Mouse (Mus musculus) layer of hippocampus, adult 9-10 months (tissue): ENCODE data around the gene Gtf2a1l.

Experiments
- DNase-seq: peaks from one replicate; pipeline ENCODE4 v3.0.0; 2022; ENCODE audit warnings: low spot score

Gtf2a1l gene

GRCm38 (mm10) chr17:88653375-88653769 is 15.1 kb upstream of the Gtf2a1l start:
- no peak for DNase-seq

- DNase-seq, result no peak
Measured at GRCm38 (mm10) chr17:88658510-88658909, 9.9 kb upstream of the Gtf2a1l start.

DNA sequence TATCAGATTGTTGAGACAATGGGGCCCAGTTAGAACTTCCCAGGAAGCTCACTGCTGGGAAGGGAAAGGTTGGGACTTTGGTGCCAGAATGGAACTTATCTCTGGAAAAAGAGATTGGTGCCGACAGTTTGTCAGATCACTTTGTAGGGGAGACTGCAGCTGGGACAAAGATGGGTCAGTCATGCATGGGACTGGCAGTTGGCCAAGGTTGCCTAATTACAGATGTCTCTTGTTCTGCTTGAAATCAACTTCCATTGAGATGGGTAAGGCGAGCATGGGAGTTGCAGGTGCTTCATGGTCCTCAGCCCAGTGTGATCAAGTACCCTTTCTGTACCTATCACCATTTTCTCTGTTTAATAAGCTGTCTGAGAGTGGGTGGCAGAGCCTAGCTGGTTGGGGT is 2.4 kb upstream of the Gtf2a1l start:
- DNase-seq, result no peak

DNA sequence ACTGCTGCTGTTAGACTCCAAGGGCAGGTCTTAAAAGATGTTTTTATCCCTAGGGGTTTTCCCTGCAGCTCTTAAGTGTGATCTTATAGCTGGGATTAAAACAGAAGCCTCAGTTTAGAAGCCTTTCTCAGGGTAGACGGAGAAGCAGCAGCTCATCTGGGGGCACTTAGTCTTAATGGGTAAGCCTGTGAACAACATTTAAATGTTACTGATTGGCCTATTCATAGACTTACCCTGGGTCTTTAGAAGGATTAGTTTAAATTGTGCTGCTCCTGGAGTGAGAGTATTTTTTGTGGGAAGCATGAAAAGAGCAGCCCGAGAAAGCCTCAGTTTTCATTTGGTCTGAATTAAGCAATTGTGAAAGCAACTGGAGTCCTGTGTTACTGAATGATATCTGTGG is 1.5 kb downstream of the Gtf2a1l start:
- no peak for DNase-seq

- DNase-seq, result no peak
Measured at GRCm38 (mm10) chr17:88670800-88671199, 2.3 kb downstream of the Gtf2a1l start.

GRCm38 (mm10) chr17:88675310-88676309 is 7.2 kb downstream of the Gtf2a1l start:
- peak; percentile 9 for DNase-seq

- DNase-seq, result no peak
Measured at GRCm38 (mm10) chr17:88688226-88688625, 19.8 kb downstream of the Gtf2a1l start.

GRCm38 (mm10) chr17:88696656-88697333 is 28.3 kb downstream of the Gtf2a1l start:
- no peak for DNase-seq

GRCm38 (mm10) chr17:88700901-88701300 is 32.4 kb downstream of the Gtf2a1l start:
- no peak for DNase-seq

DNA sequence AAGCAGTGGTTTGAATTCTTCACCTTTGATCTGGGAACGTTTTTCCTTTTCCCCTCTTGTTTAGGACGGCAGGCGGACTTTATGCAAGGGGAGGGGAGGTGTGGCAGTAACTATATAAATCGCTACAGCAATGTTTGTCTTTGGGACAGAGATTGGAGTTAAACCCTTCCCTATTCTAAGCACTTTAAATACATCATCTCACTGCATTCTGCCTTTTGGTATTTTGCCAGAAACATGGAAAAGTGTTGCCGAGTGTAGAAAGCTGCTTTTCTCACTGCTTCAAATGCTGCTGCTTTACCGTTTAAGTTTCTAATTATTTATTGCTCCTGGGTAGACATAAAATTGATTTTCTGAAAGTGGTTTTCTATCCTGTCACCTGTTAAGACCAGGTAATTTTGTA is 33.9 kb downstream of the Gtf2a1l start:
- DNase-seq, result no peak

GRCm38 (mm10) chr17:88703112-88703511 is 34.7 kb downstream of the Gtf2a1l start:
- DNase-seq, result no peak

GRCm38 (mm10) chr17:88706231-88706649 is 37.8 kb downstream of the Gtf2a1l start:
- DNase-seq, result no peak

- no peak for DNase-seq
Measured at GRCm38 (mm10) chr17:88749646-88750045, 81.2 kb downstream of the Gtf2a1l start.

GRCm38 (mm10) chr17:88752827-88753471 is 84.5 kb downstream of the Gtf2a1l start:
- DNase-seq, result no peak

- DNase-seq, result no peak
Measured at GRCm38 (mm10) chr17:88753472-88753857, 85.0 kb downstream of the Gtf2a1l start.

DNA sequence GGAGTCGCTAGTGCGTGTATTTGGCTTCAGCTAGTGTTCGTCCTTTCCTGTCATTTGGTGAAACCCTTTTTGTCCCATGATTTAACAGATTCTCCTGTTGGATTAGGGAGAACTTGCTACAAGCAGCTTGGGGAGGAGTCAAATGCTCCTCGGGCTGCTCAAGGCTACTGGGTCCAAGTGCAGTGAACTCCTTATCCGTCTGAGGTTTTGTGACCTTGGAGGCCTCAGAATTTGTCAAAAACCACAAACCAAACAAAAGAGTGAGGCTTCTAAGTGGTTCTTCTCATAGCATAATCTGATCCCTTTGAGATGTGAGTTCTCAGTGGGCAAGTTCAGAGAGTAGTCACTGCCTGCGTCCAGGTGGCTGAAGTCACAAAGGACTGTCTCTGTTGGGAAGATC is 87.3 kb downstream of the Gtf2a1l start:
- DNase-seq, result no peak

- no peak for DNase-seq
Measured at GRCm38 (mm10) chr17:88758003-88758437, 89.6 kb downstream of the Gtf2a1l start.

DNA sequence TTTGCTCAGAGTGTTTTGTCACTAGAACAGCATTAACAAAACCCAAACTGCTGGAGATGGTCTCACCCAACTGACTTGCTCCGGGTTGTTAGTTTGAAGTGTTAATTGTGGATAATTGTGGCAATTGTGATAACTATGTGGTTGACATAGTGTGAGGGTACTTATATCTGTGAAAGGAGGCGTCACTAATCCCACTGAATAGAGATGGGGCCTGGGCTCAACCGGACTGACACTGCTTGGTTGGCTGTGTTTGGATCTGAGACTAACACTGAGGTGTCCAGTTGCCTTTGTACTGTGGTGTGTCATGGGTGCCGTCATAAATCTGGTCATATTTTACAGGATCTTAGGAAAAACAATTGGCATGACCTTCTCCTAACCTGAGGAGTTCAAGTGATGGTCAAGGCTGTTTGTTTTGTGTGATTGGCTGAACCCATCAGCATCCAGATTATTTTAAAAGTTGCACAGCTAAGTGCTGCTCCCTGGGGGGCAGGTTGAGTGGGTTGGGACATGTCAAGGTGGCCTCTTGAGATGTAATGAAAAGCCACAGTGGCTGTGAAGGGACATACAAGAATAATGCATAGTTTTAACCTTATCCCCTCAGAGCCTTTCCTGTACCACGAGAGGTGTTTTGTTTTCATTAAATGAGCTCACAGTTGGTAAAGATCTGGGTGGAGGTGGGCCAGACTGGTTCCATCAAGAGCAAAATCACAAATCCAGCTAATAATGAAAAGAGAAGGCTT is 95.1 kb downstream of the Gtf2a1l start:
- DNase-seq, result no peak

GRCm38 (mm10) chr17:88764136-88764485 is 95.7 kb downstream of the Gtf2a1l start:
- no peak for DNase-seq
